Mouse (Mus musculus): ENCODE results near the gene Anxa5. TPM values are rescaled to one million over a fixed set of nuclear protein-coding genes. Genes with fewer than 3 reads are reported as not detected.

Gene Anxa5
- total and polyA plus RNA-seq, 3 experiments = 40.7 to 111 TPM; not detected in 1

DNA sequence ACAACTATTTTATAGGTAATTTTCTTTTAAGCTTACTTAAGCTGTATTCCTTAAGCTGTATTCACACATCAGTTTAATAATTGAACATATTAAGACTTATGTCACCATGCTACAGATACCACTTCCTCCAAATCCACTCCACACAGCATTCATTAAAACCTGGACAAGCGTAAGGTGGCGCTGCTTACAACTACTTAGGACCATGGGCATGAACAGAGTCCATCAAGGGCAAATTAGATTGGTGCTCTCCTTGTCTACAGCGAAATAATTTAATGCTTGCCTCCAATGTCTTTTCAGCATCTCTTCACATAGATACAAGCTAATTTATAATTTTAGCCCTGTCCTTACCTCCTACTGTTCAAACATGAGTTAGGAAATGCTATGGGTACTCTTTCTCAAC is 29.7 kb downstream of the Anxa5 start:
- H3K4me1 ChIP-seq (ENCODE audit: control insufficient read depth in 1 of 2, insufficient read depth in 2 of 2, low read length in 2 of 2) = peaks cover 6 to 14% of the 10 kb centered on the region in 2 experiments; a peak in 3 of 4 replicates
- DNase-seq (ENCODE audit: low read depth, low spot score) = no peak
- no peak overlapping the region for H3K4me3 ChIP-seq (ENCODE audit: control insufficient read depth in 1 of 2, insufficient read depth in 1 of 2, low read depth in 2 of 2, low read length in 2 of 2)
- TF ChIP-seq BHLHE40 (IDR thresholded peaks at IDR 0.05; ENCODE audit: borderline replicate concordance, low read depth, low read length) (no peak), TAL1 (IDR thresholded peaks at IDR 0.05; ENCODE audit: low read length) (no peak), POLR2A (IDR thresholded peaks at IDR 0.05; ENCODE audit: control insufficient read depth in 1 of 2, insufficient read depth in 1 of 2, low read depth in 1 of 2, low read length in 2 of 2, poor library complexity in 1 of 2) (no peak), RCOR1 (IDR thresholded peaks at IDR 0.05; ENCODE audit: low read depth, low read length) (no peak), KAT2A (conservative IDR thresholded peaks at IDR 0.05; ENCODE audit: low read depth, low read length) (no peak), E2F4 (IDR thresholded peaks at IDR 0.05; ENCODE audit: borderline replicate concordance, low read depth, low read length) (no peak), ZNF384 (IDR thresholded peaks at IDR 0.05; ENCODE audit: low read depth, low read length) (no peak), MAZ (IDR thresholded peaks at IDR 0.05; ENCODE audit: low read depth, low read length) (no peak)
- H3K36me3 ChIP-seq (ENCODE audit: control insufficient read depth in 1 of 2, insufficient read depth in 2 of 2, low read length in 2 of 2) = peaks cover 0 to 14% of the 10 kb centered on the region in 2 experiments; a peak in 2 of 4 replicates
- H3K27me3 ChIP-seq (ENCODE audit: control insufficient read depth in 1 of 2, insufficient read depth in 2 of 2, low read length in 2 of 2) = no peaks in the 10 kb centered on the region
- H3K79me2 ChIP-seq (ENCODE audit: control insufficient read depth, insufficient read depth, low read length, poor library complexity) = no peaks in the 10 kb centered on the region
- no peak overlapping the region for H3K9ac ChIP-seq (ENCODE audit: control insufficient read depth, low read depth, low read length, poor library complexity, severe bottlenecking)
- H3K9me3 ChIP-seq (replicated peaks; ENCODE audit: insufficient read depth, low read length) = no peaks in the 10 kb centered on the region
- H3K27ac ChIP-seq (ENCODE audit: control insufficient read depth, low read depth, low read length) = no peak overlapping the region

DNA sequence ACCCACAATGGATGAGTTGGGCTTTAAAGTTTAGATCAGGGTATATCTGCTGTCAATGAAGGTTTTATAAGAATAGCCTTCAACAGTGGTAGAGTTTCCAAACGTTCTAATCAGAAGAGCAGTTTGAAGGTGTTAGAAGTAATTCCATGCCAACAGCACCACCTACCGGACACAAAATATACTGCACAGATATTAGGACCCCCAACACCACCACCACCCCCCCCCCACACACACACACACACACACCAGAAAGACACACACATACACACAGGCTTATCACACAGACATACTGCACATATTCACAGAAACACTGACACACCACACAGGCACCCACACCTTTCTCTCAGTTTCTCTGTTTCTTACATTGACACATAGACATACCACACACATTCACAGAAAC is 33.3 kb downstream of the Anxa5 start:
- peak; percentile 66 for DNase-seq (ENCODE audit: low read depth, low spot score)
- TF ChIP-seq CTCF (IDR thresholded peaks at IDR 0.05 in 2 of 3, conservative IDR thresholded peaks at IDR 0.05 in 1 of 3; ENCODE audit: control insufficient read depth in 1 of 3, insufficient read depth in 1 of 3, low read depth in 2 of 3, low read length in 3 of 3, poor library complexity in 1 of 3, severe bottlenecking in 1 of 3) = peak; percentile 43 to 81 (median 49)
- TF ChIP-seq RAD21 (IDR thresholded peaks at IDR 0.05; ENCODE audit: low read depth, low read length) = peak; percentile 82
- peak; percentile 74 for TF ChIP-seq SMC3 (IDR thresholded peaks at IDR 0.05; ENCODE audit: low read depth, low read length)
- no peak for TF ChIP-seq NRF1 (IDR thresholded peaks at IDR 0.05; ENCODE audit: insufficient read depth, low read depth, low read length, poor library complexity, severe bottlenecking)
- TF ChIP-seq UBTF (IDR thresholded peaks at IDR 0.05; ENCODE audit: borderline replicate concordance, insufficient read depth, low read depth, low read length) = no peak
- TF ChIP-seq ZNF384 (IDR thresholded peaks at IDR 0.05; ENCODE audit: low read depth, low read length) = no peak
- no peak for TF ChIP-seq HCFC1 (IDR thresholded peaks at IDR 0.05; ENCODE audit: low read depth, low read length)
- no peak for TF ChIP-seq MAFK (IDR thresholded peaks at IDR 0.05; ENCODE audit: borderline replicate concordance, low read depth, low read length)
- no peak for TF ChIP-seq ZMIZ1 (IDR thresholded peaks at IDR 0.05; ENCODE audit: low read depth, low read length)
- TF ChIP-seq NELFE (IDR thresholded peaks at IDR 0.05; ENCODE audit: low read depth, low read length) = no peak
- TF ChIP-seq RCOR1 (IDR thresholded peaks at IDR 0.05; ENCODE audit: low read depth, low read length) = no peak
- TF ChIP-seq ELF1 (IDR thresholded peaks at IDR 0.05; ENCODE audit: low read depth, low read length) = no peak
- peak; percentile 58 for TF ChIP-seq ZC3H11A (IDR thresholded peaks at IDR 0.05; ENCODE audit: low read depth, low read length)
- TF ChIP-seq SIN3A (IDR thresholded peaks at IDR 0.05; ENCODE audit: low read length) = no peak
- TF ChIP-seq USF1 (IDR thresholded peaks at IDR 0.05; ENCODE audit: low read depth, low read length) = no peak
- TF ChIP-seq MYC (IDR thresholded peaks at IDR 0.05; ENCODE audit: low read depth, low read length) = no peak
- no peak for TF ChIP-seq ETS1 (IDR thresholded peaks at IDR 0.05; ENCODE audit: low read depth, low read length)
- TF ChIP-seq GATA1 (IDR thresholded peaks at IDR 0.05; ENCODE audit: low read depth, low read length) = no peak
- no peak for TF ChIP-seq MAZ (IDR thresholded peaks at IDR 0.05; ENCODE audit: low read depth, low read length)
- TF ChIP-seq TCF12 (IDR thresholded peaks at IDR 0.05; ENCODE audit: low read depth, low read length) = no peak
- no peak for TF ChIP-seq KAT2A (conservative IDR thresholded peaks at IDR 0.05; ENCODE audit: low read depth, low read length)
- no peak for TF ChIP-seq MYB (IDR thresholded peaks at IDR 0.05; ENCODE audit: low read depth, low read length)
- no peak for TF ChIP-seq POLR2AphosphoS2 (IDR thresholded peaks at IDR 0.05; ENCODE audit: low read length)
- no peak for TF ChIP-seq CHD1 (IDR thresholded peaks at IDR 0.05; ENCODE audit: low read depth, low read length)
- no peak for TF ChIP-seq ZKSCAN1 (IDR thresholded peaks at IDR 0.05; ENCODE audit: low read depth, low read length)
- no peak for TF ChIP-seq GABPA (IDR thresholded peaks at IDR 0.05; ENCODE audit: low read depth, low read length)
- TF ChIP-seq CHD2 (IDR thresholded peaks at IDR 0.05; ENCODE audit: low read length) = no peak
- no peak for TF ChIP-seq E2F4 (IDR thresholded peaks at IDR 0.05; ENCODE audit: borderline replicate concordance, low read depth, low read length)
- no peak overlapping the region for H3K4me3 ChIP-seq (ENCODE audit: control insufficient read depth in 1 of 2, insufficient read depth in 1 of 2, low read depth in 2 of 2, low read length in 2 of 2)
- peaks cover 0 to 8% of the 10 kb centered on the region in 2 experiments; a peak in 2 of 4 replicates for H3K36me3 ChIP-seq (ENCODE audit: control insufficient read depth in 1 of 2, insufficient read depth in 2 of 2, low read length in 2 of 2)
- H3K27me3 ChIP-seq (ENCODE audit: control insufficient read depth in 1 of 2, insufficient read depth in 2 of 2, low read length in 2 of 2) = peaks cover 0 to 2% of the 10 kb centered on the region in 2 experiments; a peak in 3 of 4 replicates
- H3K9ac ChIP-seq (ENCODE audit: control insufficient read depth, low read depth, low read length, poor library complexity, severe bottlenecking) = no peak overlapping the region
- no peaks in the 10 kb centered on the region for H3K79me2 ChIP-seq (ENCODE audit: control insufficient read depth, insufficient read depth, low read length, poor library complexity)
- no peaks in the 10 kb centered on the region for H3K9me3 ChIP-seq (replicated peaks; ENCODE audit: insufficient read depth, low read length)
- no peak overlapping the region for H3K27ac ChIP-seq (ENCODE audit: control insufficient read depth, low read depth, low read length)
- peaks cover 5 to 6% of the 10 kb centered on the region in 2 experiments; a peak in 3 of 4 replicates for H3K4me1 ChIP-seq (ENCODE audit: control insufficient read depth in 1 of 2, insufficient read depth in 2 of 2, low read length in 2 of 2)
